Mouse (Mus musculus): ENCODE measurements around the gene Dennd6b.

Gene Dennd6b

DNA sequence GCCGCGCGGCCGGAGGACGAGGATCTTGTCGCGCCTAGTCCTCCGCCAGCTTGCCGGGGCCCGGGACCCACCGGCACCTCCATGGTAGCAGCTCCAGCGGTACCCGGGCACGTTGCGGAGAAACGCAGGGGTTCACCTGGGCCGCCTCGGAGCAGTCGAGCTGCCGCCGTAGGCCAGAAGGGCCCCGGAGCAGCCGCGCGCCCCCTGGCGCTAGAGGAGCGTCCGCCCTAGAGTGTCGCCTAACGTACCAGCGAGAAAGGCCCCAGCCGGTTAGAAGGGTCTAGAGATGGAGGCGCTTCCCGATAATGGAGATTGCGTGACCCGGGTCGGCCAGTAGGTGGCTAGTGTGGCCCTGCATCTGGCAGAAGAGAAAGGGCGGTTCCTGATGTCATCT is at the start of gene Dennd6b:
TSS of gene Dennd6b (minus strand) at position 184 of the 394 bp plus-strand sequence.
- DNase-seq (ENCODE audit: inconsistent age in 2 of 2, low spot score in 1 of 2): peak; percentile 97 to 99

DNA sequence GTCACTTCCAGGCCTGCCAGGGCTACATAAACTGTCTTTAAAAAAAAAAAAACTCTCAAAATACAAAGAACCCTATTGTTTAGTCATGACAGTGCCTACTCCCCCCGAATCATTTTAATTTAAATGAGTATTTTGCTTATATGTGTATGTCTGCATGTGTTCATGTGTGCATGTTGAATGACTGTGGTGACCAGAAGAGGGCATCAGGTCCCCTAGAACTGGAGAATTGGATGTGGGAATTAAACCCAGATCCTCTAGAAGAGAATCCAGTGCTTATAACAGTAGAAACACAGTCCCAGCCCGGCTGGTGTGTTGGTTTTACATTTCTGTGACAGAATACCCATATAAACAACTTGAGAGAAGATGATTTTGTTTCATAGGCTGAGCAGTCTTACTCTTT is 44.7 kb upstream of the Dennd6b start:
- no peak for DNase-seq (ENCODE audit: inconsistent age in 2 of 2, low spot score in 1 of 2)

DNA sequence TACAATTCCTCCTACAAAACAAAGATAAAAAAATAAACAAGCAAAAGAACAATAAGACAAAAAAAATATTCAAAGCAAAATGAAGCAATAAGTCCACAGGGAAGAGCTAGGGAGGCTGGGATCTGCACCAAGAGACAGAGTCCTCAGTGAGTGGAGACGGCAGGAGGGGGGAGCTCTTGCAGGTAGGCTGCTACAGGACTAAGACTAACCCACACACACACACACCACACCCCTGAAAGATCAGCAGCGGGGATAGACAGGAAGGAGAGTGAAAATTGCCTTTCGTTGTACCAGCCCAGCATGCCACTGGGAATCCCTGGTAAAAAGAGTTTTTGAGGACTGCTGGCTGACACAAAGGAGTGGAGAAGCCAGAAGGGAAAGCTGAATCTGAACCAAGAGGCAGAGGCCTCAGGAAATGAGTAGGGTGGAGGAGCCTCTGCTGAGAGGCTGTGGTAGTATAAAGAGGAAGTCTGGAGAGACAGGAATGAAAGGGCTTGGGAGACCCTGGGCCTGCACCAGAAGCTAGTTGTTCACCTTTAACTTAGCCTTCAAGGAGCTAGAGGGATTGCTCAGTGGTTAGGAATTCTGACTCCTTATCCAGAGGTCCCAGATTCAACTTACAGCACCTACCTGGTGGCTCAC is 43.6 kb upstream of the Dennd6b start:
- DNase-seq (ENCODE audit: inconsistent age in 2 of 2, low spot score in 1 of 2): no peak

DNA sequence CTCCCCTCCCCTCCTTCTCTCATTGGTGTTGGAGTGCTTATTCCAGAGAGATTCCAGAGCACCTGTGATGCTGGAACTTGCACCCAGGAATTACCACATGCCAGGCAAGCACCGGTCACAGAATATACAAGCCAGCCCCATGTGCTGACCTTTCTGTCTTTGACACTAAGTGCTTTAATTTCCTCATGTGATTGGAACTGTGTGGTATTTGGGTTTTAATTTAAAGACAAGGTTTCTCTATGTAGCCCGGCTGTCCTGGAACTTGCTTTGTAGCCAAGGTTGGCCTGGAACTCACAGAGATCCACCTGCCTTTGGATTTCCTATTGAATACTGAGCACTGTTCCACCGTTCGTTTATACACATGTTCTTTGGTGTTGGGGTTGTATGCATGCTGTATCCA is 37.8 kb upstream of the Dennd6b start:
- DNase-seq (ENCODE audit: inconsistent age in 2 of 2, low spot score in 1 of 2): no peak

DNA sequence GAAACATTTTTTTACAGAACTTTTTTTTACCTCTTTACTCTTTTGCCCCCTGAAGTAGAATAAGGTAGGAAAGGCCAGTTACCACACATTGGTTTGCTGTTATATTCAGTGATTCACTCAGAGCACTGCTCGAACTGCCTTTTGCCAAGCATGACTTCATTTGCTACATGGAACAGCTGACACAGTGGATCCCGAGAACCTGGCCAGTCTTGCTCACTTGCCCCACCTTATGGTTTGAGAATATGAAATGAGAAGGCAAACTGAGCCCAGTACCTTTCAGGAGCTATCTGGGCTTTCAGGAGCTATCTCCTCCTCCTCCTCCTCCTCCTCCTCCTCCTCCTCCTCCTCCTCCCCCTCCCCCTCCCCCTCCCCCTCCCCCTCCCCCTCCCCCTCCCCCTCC is 37.3 kb upstream of the Dennd6b start:
- DNase-seq (ENCODE audit: inconsistent age in 2 of 2, low spot score in 1 of 2): peak; percentile 61 to 80

DNA sequence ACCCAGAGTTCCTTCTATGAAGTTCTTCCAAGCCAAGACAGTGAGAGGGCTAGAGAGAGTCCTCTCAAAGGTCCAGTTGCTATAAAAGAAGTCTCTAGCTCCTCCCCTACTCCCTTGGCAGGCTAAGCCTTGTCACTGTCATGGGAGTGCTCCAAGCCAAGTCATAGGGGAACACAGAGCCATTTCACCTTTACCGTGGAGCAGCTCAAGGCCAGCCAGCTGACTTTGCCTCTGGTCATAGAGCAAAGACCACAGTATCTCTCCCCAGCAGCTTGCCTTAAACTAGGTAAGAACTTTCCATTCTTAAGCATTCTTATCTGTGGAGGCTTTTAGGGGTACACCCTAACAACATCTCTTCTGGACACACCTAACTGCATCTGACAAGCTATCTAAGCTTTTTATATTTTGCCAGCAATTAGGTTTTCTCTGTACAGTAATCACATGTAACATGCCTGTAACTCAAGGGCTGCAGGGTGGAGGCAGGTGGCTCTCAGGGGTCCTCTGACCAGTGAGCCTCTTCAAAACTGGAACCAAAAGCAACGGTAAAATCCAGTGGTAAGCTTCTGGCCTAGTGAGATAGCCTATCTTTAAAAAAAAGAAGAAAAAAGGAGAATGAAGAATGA is 19.4 kb upstream of the Dennd6b start:
- DNase-seq (ENCODE audit: inconsistent age in 2 of 2, low spot score in 1 of 2): peak; percentile 71 to 78

DNA sequence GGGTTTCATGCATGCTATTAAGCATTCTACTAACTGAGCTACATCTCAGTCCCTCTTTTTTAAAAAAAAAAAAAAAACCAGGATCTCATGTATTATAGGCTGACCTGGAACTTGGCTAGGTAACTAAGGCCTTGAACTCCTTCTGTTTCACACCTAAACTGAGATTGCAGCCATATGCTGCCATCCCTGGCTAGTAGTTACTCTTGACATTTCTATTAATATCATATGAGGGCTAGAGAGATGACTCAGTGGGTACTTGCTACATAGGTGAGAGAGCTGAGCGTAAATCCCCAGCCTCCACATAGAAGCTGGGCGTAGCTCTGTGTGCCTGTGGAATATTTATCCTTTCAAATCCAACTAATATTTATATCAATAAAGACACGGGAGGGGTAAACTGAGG is 18.7 kb upstream of the Dennd6b start:
- no peak for DNase-seq (ENCODE audit: inconsistent age in 2 of 2, low spot score in 1 of 2)

DNA sequence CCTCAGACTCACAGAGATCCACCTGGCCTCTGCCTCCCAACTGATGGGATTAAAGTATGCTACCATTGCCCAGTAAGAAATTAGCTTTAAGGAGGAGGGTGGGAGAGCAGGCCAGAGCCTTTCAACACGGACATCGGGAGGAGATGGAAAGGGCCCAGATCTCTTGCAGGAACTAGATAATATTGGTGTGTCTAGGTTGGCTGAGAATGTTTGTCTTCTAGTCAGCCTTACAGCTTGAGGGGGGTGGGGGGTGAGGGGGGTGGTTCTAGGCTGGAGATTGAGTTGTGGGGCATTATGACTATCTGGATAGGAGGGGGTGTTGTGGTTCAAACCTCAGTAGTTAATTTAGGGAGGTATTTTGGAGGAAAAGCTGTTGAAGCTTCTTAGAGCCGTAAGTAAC is 17.2 kb upstream of the Dennd6b start:
- DNase-seq (ENCODE audit: inconsistent age in 2 of 2, low spot score in 1 of 2): no peak

DNA sequence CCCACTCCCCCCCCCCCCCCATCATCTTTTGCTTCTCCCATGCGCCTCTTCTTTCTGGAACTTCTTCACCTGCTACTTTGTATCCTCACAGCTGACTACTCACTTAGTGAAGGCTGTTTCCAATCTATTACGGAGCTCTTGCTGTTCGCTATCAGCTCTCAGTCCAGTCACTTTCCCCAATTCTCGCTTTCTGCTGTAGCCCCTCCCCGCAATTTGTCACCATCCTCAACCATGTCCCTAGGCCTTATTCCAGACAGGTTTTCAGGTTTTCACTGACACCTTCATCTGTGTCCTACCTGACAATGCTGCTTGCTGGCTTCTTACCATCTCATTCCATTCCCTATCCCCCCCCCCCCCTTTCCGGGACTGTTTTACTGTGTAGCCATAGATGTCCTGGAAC is 16.2 kb upstream of the Dennd6b start:
- no peak for DNase-seq (ENCODE audit: inconsistent age in 2 of 2, low spot score in 1 of 2)

DNA sequence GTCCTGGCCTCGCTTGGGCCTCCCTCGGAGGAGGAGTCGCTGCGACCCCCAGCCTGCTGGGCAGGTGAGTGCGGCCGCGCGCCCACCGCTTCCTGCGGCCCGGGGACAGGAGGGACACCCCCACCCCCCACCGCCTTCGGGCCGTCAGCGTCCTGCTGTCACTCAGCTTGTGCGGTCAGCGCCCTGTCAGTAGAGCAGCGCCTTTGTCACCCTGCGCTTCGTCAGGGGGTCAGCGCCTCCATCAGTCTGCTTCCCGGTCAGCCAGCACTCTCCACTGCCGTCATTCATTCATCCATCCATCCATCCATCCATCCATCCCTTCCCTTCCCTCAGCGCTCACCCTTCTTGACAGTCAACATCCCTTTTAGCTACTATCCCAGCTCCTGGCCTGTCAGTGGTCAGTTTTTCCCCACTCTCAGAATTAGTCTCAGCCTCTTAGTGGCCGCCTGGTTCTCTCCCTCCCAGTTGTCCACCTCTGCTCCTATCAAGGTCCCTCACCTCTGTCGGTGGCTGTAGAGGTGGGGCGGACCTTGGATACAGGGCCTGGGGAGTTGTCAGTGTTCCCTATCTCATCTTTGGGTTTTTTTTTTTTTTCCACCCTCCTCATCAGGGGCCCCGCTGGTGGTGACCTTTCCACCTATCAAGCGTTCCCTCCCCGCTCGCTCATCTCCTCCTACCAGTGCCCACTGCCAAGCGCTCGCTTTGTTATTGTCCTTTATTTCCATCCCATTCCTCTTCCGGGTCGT is 15.6 kb upstream of the Dennd6b start:
- peak in 1 of 2 experiments; percentile 52 for DNase-seq (ENCODE audit: inconsistent age in 2 of 2, low spot score in 1 of 2)

DNA sequence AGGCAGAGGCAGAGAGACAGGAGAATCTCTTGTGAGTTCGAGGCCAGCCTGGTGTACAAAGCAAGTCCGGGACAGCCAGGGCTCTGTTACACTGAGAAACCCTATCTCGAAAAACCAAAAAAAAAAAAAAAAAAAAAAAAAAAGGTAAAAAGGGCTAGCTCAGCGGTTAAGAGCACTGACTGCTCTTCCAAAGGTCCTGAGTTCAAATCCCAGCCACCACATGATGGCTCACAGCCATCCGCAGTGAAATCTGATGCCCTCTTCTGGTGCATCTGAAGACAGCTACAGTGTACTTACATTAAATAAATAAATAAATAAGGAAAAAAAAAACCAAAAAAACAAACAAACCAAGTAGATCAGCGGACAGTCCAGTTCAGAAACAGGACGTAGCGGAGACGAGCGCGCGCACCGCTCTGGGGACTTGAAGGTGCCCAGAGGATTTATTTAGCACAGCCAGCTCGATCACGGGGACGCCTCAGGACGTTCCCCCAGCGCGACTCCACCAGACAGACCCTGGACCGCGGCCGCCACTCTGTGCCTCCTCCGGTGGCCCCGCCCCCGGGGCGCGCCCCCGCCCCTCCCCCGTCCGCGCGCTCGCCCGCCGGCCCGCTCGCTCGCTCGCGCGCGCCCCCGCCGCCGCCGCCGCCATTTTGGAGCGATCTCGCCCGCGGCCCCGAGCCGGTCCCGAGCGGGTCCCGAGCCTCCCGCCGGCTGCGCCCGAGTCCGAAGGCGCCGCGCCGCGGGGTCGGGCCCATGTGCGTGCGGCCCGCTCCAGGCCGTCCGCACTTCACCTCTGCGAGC is 14.8 kb upstream of the Dennd6b start, which contains the start of gene Ppp6r2:
TSS of gene Ppp6r2 (plus strand) at position 639 of the 801 bp plus-strand sequence.
- DNase-seq (ENCODE audit: inconsistent age in 2 of 2, low spot score in 1 of 2): peak; percentile 85 to 95

DNA sequence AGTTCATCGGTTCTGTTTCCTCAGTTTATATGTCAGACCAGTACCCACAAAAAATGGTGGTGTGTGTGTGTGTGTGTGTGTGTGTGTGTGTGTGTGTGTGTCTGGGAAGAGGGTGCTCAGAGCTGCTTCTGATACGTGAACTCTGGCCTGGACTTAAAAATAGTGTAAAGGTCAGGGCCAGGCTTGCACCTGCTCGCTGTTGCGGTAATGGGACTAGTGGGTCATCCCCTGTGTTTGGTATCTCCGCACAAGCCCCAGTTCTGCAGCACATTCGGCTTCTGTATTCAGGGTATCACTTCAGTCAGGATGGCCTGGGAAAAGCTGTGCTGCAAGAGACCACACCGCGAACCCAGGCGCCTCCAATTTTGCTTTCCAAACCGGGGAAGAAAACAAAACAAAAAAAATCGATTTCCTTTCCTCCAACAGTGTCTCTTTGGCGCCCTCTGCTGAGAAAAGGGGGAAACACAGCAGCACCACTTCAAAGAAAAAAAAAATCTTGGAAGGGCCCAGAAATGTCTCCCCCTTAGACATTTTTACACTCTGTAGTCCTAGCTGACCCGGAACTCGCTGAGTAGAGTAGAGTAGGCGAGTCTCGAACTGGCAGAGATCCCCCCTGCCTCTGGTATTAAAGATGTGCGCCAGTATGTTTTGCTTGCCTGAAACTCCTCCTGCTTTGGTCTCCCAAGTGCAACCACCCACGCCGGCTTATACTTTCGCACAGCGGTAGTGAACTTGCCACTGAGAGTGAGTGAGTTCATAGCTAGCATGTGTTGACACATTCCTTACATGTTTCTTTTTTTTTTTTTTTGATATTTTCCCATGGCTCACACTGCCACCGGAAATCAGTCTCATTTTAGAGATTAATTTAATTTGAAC is 13.8 kb upstream of the Dennd6b start:
- peak; percentile 83 to 97 for DNase-seq (ENCODE audit: inconsistent age in 2 of 2, low spot score in 1 of 2)

DNA sequence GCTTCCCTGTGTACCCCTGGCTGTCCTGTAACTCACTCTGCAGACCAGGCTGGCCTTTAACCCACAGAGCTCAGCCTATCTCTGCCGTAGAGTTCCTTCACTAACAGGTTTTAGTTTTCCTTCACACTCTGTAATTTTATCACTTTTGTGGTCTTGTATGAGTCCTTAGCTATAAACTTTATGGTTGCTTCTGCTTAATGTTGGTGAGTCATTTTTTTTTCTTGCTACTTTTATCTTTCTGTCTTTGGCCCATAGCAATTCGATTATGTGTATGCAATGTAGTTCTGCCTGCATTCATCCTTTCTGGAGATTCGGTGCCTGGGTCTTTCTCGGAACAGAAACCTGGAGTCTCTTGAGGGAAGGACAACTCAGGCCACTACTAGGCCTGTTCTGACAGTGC is 11.2 kb upstream of the Dennd6b start:
- DNase-seq (ENCODE audit: inconsistent age in 2 of 2, low spot score in 1 of 2): no peak

DNA sequence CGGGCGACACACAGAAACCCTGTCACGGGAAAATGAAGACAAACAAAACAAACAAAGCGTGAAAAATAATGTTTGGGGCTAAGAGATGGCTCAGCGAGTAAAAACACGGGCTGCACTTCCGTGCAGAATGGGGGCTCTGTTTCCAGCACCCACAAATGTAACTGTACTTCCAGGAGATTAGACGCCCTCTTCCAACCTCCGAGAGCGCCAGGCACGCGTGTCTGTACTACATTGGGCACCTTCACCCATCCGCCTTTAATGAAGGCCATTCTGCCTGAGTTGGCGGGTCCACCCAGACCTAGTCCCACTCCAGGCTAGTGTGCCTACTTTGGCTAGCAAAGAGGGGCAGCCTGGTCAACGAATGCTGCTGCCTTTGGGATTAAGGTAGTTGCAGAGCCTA is 760 bp upstream of the Dennd6b start:
- DNase-seq (ENCODE audit: inconsistent age in 2 of 2, low spot score in 1 of 2): peak in 1 of 2 experiments; percentile 54

DNA sequence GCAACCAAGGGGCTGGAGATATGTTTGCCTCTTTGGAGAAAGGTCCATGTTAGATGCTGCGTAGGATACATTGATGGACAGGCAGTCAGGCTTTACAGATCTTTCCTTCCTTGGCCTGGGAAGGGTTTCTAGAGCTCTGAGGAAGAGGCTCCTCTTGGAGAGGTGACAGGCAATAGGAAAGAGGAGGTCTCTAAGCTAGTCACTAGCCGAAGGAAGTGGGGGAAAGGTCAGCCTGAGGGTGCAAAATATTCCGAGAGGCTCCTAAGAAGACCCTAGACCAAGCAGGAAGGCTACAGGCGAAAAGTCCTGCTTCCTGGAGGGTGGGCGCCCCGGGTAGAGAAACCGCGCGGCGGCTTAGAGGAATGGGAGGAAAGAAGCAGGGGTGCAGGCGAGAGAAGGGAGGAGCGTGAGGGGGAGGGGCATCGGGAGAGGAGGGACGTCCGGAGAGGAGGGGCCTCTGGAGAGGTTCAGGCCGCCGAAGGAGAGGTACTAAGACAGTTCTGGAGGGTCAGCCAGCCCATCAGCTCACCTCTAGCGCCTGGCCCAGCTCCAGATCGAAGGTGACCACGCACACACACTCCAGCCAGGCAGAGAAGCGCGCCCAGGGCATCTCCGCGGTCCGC is 495 bp downstream of the Dennd6b start:
- DNase-seq (ENCODE audit: inconsistent age in 2 of 2, low spot score in 1 of 2): peak; percentile 94 to 98

DNA sequence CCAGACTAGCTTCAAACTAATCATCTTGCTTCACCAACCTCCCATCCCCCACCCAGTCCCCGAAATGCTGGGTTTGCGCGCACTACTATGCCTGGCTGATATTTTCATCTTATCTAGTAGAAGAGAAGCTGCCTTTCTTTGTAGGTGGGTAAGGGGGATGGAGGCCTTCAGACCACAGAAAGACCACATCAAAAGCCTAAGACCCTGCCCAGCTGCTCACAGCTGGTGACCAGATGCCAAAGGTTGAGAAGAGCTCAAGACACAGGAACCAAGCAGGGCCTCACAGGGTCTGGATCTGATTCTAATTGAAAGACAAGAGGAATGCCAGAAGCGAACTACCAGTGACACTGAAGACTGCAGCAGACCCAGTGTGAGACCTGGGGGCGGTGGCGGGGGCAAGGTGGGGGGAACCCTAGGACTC is 1.0 kb downstream of the Dennd6b start:
- DNase-seq (ENCODE audit: inconsistent age in 2 of 2, low spot score in 1 of 2): peak in 1 of 2 experiments; percentile 59

DNA sequence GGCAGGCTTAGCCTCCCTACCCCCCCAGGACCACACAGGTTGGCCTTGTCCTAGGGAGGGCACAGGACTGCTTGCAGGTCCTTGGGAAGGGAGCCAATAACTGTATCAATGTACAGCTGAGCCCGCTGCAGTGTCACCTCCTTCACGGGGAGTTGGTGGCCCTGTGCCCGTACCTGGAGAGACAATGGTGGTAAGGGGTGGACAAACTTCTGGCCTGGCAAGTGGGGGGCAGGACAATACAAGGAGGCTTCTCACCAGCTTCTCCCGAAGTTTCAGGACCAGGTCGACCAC is 11.4 kb downstream of the Dennd6b start:
- DNase-seq (ENCODE audit: inconsistent age in 2 of 2, low spot score in 1 of 2): peak; percentile 54 to 82

DNA sequence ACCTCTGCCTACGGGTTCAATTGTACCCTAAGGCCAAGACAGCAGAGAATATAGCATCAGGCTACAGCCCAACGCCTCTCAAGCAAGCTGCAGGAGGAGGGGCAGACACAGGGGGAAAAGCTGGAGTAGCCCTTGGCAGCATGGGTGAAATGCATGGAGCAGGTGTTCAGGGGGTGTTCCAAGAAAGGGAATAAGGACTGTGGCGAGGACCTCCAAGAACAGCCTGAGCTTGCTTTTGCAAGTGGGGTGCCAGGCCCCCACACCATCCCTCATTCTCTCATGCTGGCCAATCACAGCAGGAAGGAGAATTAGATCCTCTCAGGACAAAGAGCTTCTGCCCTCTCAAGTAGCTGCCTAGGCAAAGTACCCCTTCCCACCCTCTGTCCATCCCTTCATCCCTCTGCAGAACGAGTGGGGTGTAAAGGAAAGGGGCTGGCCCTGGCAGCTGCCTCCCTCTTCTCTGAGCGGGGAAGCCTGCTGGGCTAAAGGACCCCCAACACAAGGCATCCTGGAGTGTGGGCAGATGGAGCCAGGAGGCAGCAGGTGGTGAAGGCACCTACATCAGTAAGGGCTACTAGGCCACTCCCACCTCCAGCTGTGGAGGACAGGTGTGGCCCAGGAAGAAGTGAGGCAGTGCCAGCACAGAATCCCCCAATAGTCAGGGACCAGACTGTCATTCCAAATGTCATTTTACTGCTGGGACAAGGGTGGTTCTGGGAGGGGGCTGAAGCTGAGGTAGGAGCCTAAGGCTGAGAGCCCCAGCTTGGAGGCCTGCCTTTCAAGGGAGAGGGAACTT is 12.0 kb downstream of the Dennd6b start:
- peak in 1 of 2 experiments; percentile 36 for DNase-seq (ENCODE audit: inconsistent age in 2 of 2, low spot score in 1 of 2)

DNA sequence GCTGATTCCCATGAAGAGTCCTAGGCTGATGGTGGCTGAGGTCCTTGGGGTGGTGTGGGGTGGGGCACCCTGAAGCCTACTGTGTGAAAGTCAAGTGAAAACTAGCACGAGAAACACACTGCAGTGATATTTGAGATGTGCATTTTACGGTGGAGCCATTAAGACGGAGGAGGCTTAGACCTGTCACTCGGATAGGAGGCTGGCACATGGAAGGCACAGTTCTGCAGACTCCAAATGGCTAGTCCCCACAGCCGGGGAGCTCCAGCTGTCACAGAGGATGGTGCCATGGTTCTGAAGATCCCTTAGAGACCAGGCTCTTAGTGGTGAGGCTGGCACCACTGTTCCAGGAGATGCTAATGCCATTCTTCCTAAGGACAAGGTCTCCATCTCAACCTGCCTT is 13.5 kb downstream of the Dennd6b start:
- DNase-seq (ENCODE audit: inconsistent age in 2 of 2, low spot score in 1 of 2): no peak
